ENCODE assay signal across 10 mouse cellular contexts in the genomic region with DNA sequence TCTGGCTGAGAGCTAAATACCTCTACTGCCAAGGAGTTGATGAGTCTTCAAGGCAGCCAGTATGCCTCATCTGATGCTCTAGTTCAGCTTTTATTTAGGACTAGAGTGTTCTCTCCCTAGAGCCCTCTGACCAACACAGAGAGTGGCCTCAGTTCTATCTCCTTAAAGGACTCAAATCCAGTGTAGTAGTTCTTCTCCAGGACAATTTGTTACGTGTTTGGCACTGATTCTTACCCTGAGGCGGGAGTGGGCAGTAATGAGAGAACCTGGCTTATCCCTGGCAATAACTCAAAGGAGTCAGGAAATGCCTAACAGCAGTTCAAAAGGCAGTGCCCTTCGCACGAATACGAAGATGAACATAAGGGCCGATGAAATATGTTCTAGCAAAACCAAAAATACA.
DNase-seq lines count a peak whose midpoint lies in the region.
"Had no signal": no experiment of that assay in that cellular context is flagged by ENCODE, and none has a peak within 500 bp of the region (broad histone marks: within the 10 kb centered on the region; RNA-seq: fewer than 3 reads in every experiment).

No protein-coding gene starts in this region.

- peak; percentile 18 for DNase-seq in adrenal gland, postnatal 14 days
- no peak for DNase-seq in adrenal gland, adult 18-20 months (ENCODE audit: low spot score in 2 of 2)
- peak; percentile 17 for DNase-seq in urinary bladder, postnatal 14 days (ENCODE audit: low spot score)
- no peak for DNase-seq in urinary bladder, postnatal 4 days (ENCODE audit: low spot score in 2 of 2)
- peak; percentile 40 for DNase-seq in skeletal muscle tissue, adult 2 months (ENCODE audit: low read depth, low spot score)
- DNase-seq in retina, postnatal 1 day: no peak
- no peak for DNase-seq in B cell, adult 2 months
- DNase-seq: adrenal gland, postnatal 25 days; cerebellum, adult 2 months; heart, adult 2 months had no signal

Comparison
In these comparisons a context has a peak if more than half of its experiments do, and no peak if none do; other contexts are left out.
1. DNase-seq: peak in adrenal gland, postnatal 14 days (single experiment), urinary bladder, postnatal 14 days (single experiment) and skeletal muscle tissue, adult 2 months (single experiment); none in adrenal gland, adult 18-20 months (0 of 2), urinary bladder, postnatal 4 days (0 of 2), retina, postnatal 1 day (single experiment) and B cell, adult 2 months (0 of 2).